Mouse (Mus musculus) spleen, adult 2 months (tissue): ENCODE measurements around the gene Ngfr. TPM values are rescaled to one million over a fixed set of nuclear protein-coding genes. Genes with fewer than 3 reads are reported as not detected.
"Not testable (repeated sequence)": the region's sequence is repeated elsewhere in the genome, so short reads cannot be mapped to it uniquely, and the experiment has no call there.

Experiments
- DNase-seq, 2 experiments: peaks; one replicate each; pipeline versions ENCODE4 v3.0.0 to v3.0.0-alpha.2; 2012 to 2021; ENCODE audit warnings: low spot score in 2 of 2, low read depth in 1 of 2
- H3K27ac ChIP-seq: fragments of 200-500 bp; 2 replicates; pipeline ENCODE4 v1.5.1; 2012; ENCODE audit warnings: low read length, inconsistent platforms; ENCODE audit not compliant: insufficient read depth
- H3K27me3 ChIP-seq: fragments of 200-500 bp; 2 replicates; pipeline ENCODE4 v1.6.1; 2012; ENCODE audit warnings: mild to moderate bottlenecking, moderate library complexity, low read length, inconsistent platforms; ENCODE audit not compliant: control insufficient read depth, insufficient read depth
- H3K36me3 ChIP-seq: fragments of 200-500 bp; 2 replicates; pipeline ENCODE4 v1.6.1; 2012; ENCODE audit warnings: mild to moderate bottlenecking, low read length, inconsistent platforms; ENCODE audit not compliant: control insufficient read depth, insufficient read depth
- H3K4me1 ChIP-seq: fragments of 200-500 bp; 2 replicates; pipeline ENCODE4 v1.6.1; 2011; ENCODE audit warnings: inconsistent platforms; ENCODE audit not compliant: control insufficient read depth, insufficient read depth, insufficient read length
- H3K4me3 ChIP-seq: fragments of 200-500 bp; 2 replicates; pipeline ENCODE4 v1.5.1; 2011; ENCODE audit warnings: mild to moderate bottlenecking, inconsistent platforms; ENCODE audit not compliant: insufficient read depth, insufficient read length; ENCODE audit errors: extremely low read depth
- CTCF ChIP-seq: fragments of 200-500 bp; IDR thresholded peaks from 2 replicates; pipeline ENCODE4 v1.5.1; 2011; ENCODE audit warnings: mild to moderate bottlenecking, inconsistent platforms; ENCODE audit not compliant: insufficient read depth, insufficient read length, insufficient replicate concordance; ENCODE audit errors: extremely low read depth
- POLR2A ChIP-seq: fragments of 200-500 bp; IDR thresholded peaks from 2 replicates; pipeline ENCODE4 v1.6.1; 2011; ENCODE audit warnings: low read depth, low read length, inconsistent platforms
- WGBS: fragments of 180-500 bp; shearing (Covaris S2); methylation state at CpG from one replicate; pipeline ENCODE4 v1.1.7; 2018; 5-methylcytosine and 5-hydroxymethylcytosine counted together
- polyA plus RNA-seq: library from polyadenylated mRNA; depleted of rRNA; stranded (reverse); fragments of >200 nt; gene quantifications from 2 replicates; pipeline ENCODE4 v1.2.3, GENCODE M21; 2012

Gene Ngfr
- polyA plus RNA-seq, 1 experiment: 7.3 TPM

GRCm38 (mm10) chr11:95610391-95610902 is 22.9 kb upstream of the Ngfr start:
- Histone ChIP-seq H3K27me3 (no peaks in the 10 kb centered on the region), H3K27ac (no peak overlapping the region), H3K36me3 (no peaks in the 10 kb centered on the region), H3K4me3 (no peak overlapping the region), H3K4me1 (no peaks in the 10 kb centered on the region)
- no peak for TF ChIP-seq CTCF
- no peak for TF ChIP-seq POLR2A
- no peak for DNase-seq
- 57% methylated on average over 15 of the region's 15 CpGs for WGBS

- no peak overlapping the region for H3K4me3 ChIP-seq
- no peaks in the 10 kb centered on the region for H3K36me3 ChIP-seq
- WGBS: 56% methylated on average over 8 of the region's 8 CpGs
- H3K27me3 ChIP-seq: no peaks in the 10 kb centered on the region
- TF ChIP-seq POLR2A (no peak), CTCF (no peak)
- no peak for DNase-seq
- no peak overlapping the region for H3K27ac ChIP-seq
- no peaks in the 10 kb centered on the region for H3K4me1 ChIP-seq
These were observed 22.4 kb upstream of the Ngfr start for GRCm38 (mm10) chr11:95609924-95610323.

- WGBS: 93% methylated on average over 4 of the region's 5 CpGs
These were observed 19.8 kb upstream of the Ngfr start for GRCm38 (mm10) chr11:95607286-95607685.

GRCm38 (mm10) chr11:95598214-95599062 is 10.9 kb upstream of the Ngfr start:
- H3K4me3 ChIP-seq: no peak overlapping the region
- no peaks in the 10 kb centered on the region for H3K4me1 ChIP-seq
- no peak for DNase-seq
- WGBS: 73% methylated on average over 14 of the region's 14 CpGs
- TF ChIP-seq CTCF (no peak), POLR2A (no peak)
- no peak overlapping the region for H3K27ac ChIP-seq
- no peaks in the 10 kb centered on the region for H3K36me3 ChIP-seq
- H3K27me3 ChIP-seq: no peaks in the 10 kb centered on the region; the same call in none of the 2 replicates

More at GRCm38 (mm10) chr11:95607286-95607685, 19.8 kb upstream of the Ngfr start:
- H3K4me3 ChIP-seq, H3K27ac ChIP-seq, H3K4me1 ChIP-seq, H3K27me3 ChIP-seq, DNase-seq, H3K36me3 ChIP-seq: not testable (repeated sequence)

- H3K36me3 ChIP-seq: no peaks in the 10 kb centered on the region
- H3K4me1 ChIP-seq: no peaks in the 10 kb centered on the region
- TF ChIP-seq CTCF (no peak), POLR2A (no peak)
- no peak overlapping the region for H3K27ac ChIP-seq
- DNase-seq: no peak
- WGBS: 66% methylated on average over 13 of the region's 13 CpGs
- no peak overlapping the region for H3K4me3 ChIP-seq
- no peaks in the 10 kb centered on the region; the same call in none of the 2 replicates for H3K27me3 ChIP-seq
These were observed 10.2 kb upstream of the Ngfr start for GRCm38 (mm10) chr11:95597741-95598140.

GRCm38 (mm10) chr11:95596704-95597103 is 9.2 kb upstream of the Ngfr start:
- WGBS: 62% methylated on average over 11 of the region's 11 CpGs
- no peaks in the 10 kb centered on the region for H3K4me1 ChIP-seq
- H3K27ac ChIP-seq: no peak overlapping the region
- H3K4me3 ChIP-seq: no peak overlapping the region
- H3K27me3 ChIP-seq: no peaks in the 10 kb centered on the region; the same call in 1 of the 2 replicates
- no peak for TF ChIP-seq POLR2A
- no peak for TF ChIP-seq CTCF
- H3K36me3 ChIP-seq: no peaks in the 10 kb centered on the region
- DNase-seq: no peak

- Histone ChIP-seq H3K4me3 (no peak overlapping the region), H3K4me1 (no peaks in the 10 kb centered on the region), H3K27me3 (no peaks in the 10 kb centered on the region), H3K27ac (no peak overlapping the region), H3K36me3 (no peaks in the 10 kb centered on the region)
- no peak for TF ChIP-seq POLR2A
- no peak for TF ChIP-seq CTCF
- 68% methylated on average over 5 of the region's 5 CpGs for WGBS
- DNase-seq: no peak
These were observed 8.6 kb upstream of the Ngfr start for GRCm38 (mm10) chr11:95596150-95596515.
